Mouse (Mus musculus) bone marrow, adult 2 months (tissue): ENCODE measurements around the gene Fgd6.

ENCODE experiments used
- CTCF ChIP-seq: fragments of 200-500 bp; IDR thresholded peaks from 2 replicates; pipeline ENCODE4 v1.5.1; 2011; ENCODE audit warnings: low read length, control low read depth; ENCODE audit not compliant: control insufficient read depth, insufficient read depth
- POLR2A ChIP-seq: fragments of 200-500 bp; IDR thresholded peaks from 2 replicates; pipeline ENCODE4 v1.6.1; 2011; ENCODE audit warnings: low read depth, mild to moderate bottlenecking, control low read depth, low read length, borderline replicate concordance; ENCODE audit not compliant: control insufficient read depth

GRCm38 (mm10) chr10:94000223-94000622, 35.6 kb upstream of the Fgd6 start:
- TF ChIP-seq POLR2A (no peak), CTCF (no peak)
